Mouse (Mus musculus) limb, embryonic 14.5 days (tissue): ENCODE data around the gene Mea1. TPM values are rescaled to one million over a fixed set of nuclear protein-coding genes. Genes with fewer than 3 reads are reported as not detected.

ENCODE experiments used
- ATAC-seq: fragments of 200-750 bp; cut with Nextera tagmentation; 2 replicates; pipeline ENCODE4 v1.8.0; 2017; ENCODE audit warnings: low read depth, moderate number of reproducible peaks, moderate TSS enrichment; ENCODE audit not compliant: low FRiP score
- DNase-seq: peaks from one replicate; pipeline ENCODE4 v3.0.0-alpha.2; 2015; ENCODE audit warnings: low spot score
- H3K27ac ChIP-seq: fragments of 300-500 bp; sonication (generic); replicated peaks from 2 replicates; pipeline ENCODE4 v1.5.1; 2014; ENCODE audit warnings: low read depth, mild to moderate bottlenecking, low read length, moderate library complexity, mixed read lengths
- H3K27me3 ChIP-seq: fragments of 300-500 bp; sonication (generic); 2 replicates; pipeline ENCODE4 v1.6.1; 2014; ENCODE audit warnings: low read length, mixed read lengths; ENCODE audit not compliant: control insufficient read depth, insufficient read depth
- H3K36me3 ChIP-seq: fragments of 300-500 bp; sonication (generic); 2 replicates; pipeline ENCODE4 v1.6.1; 2014; ENCODE audit warnings: mild to moderate bottlenecking, low read length, moderate library complexity, mixed read lengths; ENCODE audit not compliant: control insufficient read depth, insufficient read depth
- H3K4me1 ChIP-seq: fragments of 300-500 bp; sonication (generic); 2 replicates; pipeline ENCODE4 v1.6.1; 2014; ENCODE audit warnings: antibody characterized with exemption, low read length, mixed read lengths; ENCODE audit not compliant: control insufficient read depth, insufficient read depth
- H3K4me2 ChIP-seq: fragments of 300-500 bp; sonication (generic); replicated peaks from 2 replicates; pipeline ENCODE4 v1.6.1; 2014; ENCODE audit warnings: low read depth, mild to moderate bottlenecking, low read length, moderate library complexity; ENCODE audit not compliant: severe bottlenecking
- H3K4me3 ChIP-seq: fragments of 300-500 bp; sonication (generic); replicated peaks from 2 replicates; pipeline ENCODE4 v1.5.1; 2014; ENCODE audit warnings: low read length
- H3K9ac ChIP-seq: fragments of 300-500 bp; sonication (generic); 2 replicates; pipeline ENCODE4 v1.6.1; 2014; ENCODE audit warnings: mild to moderate bottlenecking, low read depth, low read length, moderate library complexity; ENCODE audit not compliant: severe bottlenecking
- H3K9me3 ChIP-seq: fragments of 300-500 bp; sonication (generic); 2 replicates; pipeline ENCODE4 v1.6.1; 2016; ENCODE audit warnings: low read length; ENCODE audit not compliant: control insufficient read depth
- POLR2A ChIP-seq: fragments of 200-500 bp; IDR thresholded peaks from 2 replicates; pipeline ENCODE4 v1.8.0; 2012; ENCODE audit warnings: inconsistent platforms, mild to moderate bottlenecking, moderate library complexity, borderline replicate concordance; ENCODE audit not compliant: insufficient read depth, insufficient read length; ENCODE audit errors: extremely low read depth
- whole genome bisulfite sequencing: fragments of 180-500 bp; shearing (Covaris S2); extraction: QIAGEN DNeasy Blood & Tissue Kit; methylation state at CpG from one replicate; pipeline ENCODE4 v1.1.7; 2014; 5-methylcytosine and 5-hydroxymethylcytosine counted together
- polyA plus RNA-seq, 2 experiments: library from polyadenylated mRNA; depleted of rRNA in 1 of 2; stranded (reverse) in 1 of 2; unstranded in 1 of 2; fragments of >200 nt; fragmentation: Nextera tagmentation in 1 of 2; extraction: Ambion mirVana in 1 of 2; gene quantifications; 2 replicates each; pipeline versions ENCODE4 v1.2.1 to v1.2.3; 2012 to 2014

Gene Mea1
- 75.2 and 97.9 TPM in 2 replicates for polyA plus RNA-seq (2012; rRNA removed)
- 155 and 156 TPM in 2 replicates for polyA plus RNA-seq (2014; fragmentation: Nextera tagmentation; extraction: Ambion mirVana)

GRCm38 (mm10) chr17:46678416-46678815 is at the start of gene Mea1:
Mea1 (plus strand) TSS chr17:46678793.
- peak within 1 kb of the TSS; percentile 73 for H3K9ac ChIP-seq

GRCm38 (mm10) chr17:46629685-46630441 is 48.7 kb upstream of the Mea1 start:
- Histone ChIP-seq H3K9ac (peak overlapping the region; percentile 95; the same call in 1 of the 2 replicates), H3K4me3 (peak overlapping the region; percentile 99), H3K36me3 (peaks cover 21% of the 10 kb centered on the region; the same call in 1 of the 2 replicates), H3K4me1 (peaks cover 46% of the 10 kb centered on the region), H3K4me2 (peak overlapping the region; percentile 84), H3K27ac (peak overlapping the region; percentile 93), H3K9me3 (no peaks in the 10 kb centered on the region), H3K27me3 (no peaks in the 10 kb centered on the region)
- DNase-seq (peak; percentile 75), ATAC-seq (peak; percentile 66)
- no peak for TF ChIP-seq POLR2A
- 5% methylated on average over 12 of the region's 12 CpGs for WGBS

More at GRCm38 (mm10) chr17:46678416-46678815, at the start of gene Mea1:
- no peak within 1 kb of the TSS for H3K27ac ChIP-seq
- no peaks in the 10 kb centered on the region for H3K27me3 ChIP-seq
- no peak for ATAC-seq
- peaks cover 23% of the 10 kb centered on the region for H3K4me1 ChIP-seq
- 100% methylated on average over 7 of the region's 9 CpGs for WGBS
- no peak for DNase-seq
- H3K36me3 ChIP-seq, result peaks cover 46% of the 10 kb centered on the region
- no peak for TF ChIP-seq POLR2A
- peak within 1 kb of the TSS; percentile 63 for H3K4me2 ChIP-seq
- H3K4me3 ChIP-seq, result peak within 1 kb of the TSS; percentile 87
- H3K9me3 ChIP-seq, result no peaks in the 10 kb centered on the region

GRCm38 (mm10) chr17:46636831-46637523 is 41.6 kb upstream of the Mea1 start:
- peak overlapping the region; percentile 39 for H3K4me2 ChIP-seq
- 14% methylated on average over 15 of the region's 15 CpGs for WGBS
- DNase-seq, result peak; percentile 91
- peaks cover 7% of the 10 kb centered on the region; the same call in 1 of the 2 replicates for H3K4me1 ChIP-seq
- 0 out of 2 replicates have a peak overlapping the region, but pooled peaks have one; percentile 4 for H3K4me3 ChIP-seq
- H3K9ac ChIP-seq, result no peak overlapping the region
- peak; percentile 37; the same call in 1 of the 2 replicates for ATAC-seq
- TF ChIP-seq POLR2A, result no peak
- no peak overlapping the region for H3K27ac ChIP-seq
- peaks cover 32% of the 10 kb centered on the region for H3K36me3 ChIP-seq
- H3K27me3 ChIP-seq, result no peaks in the 10 kb centered on the region
- no peaks in the 10 kb centered on the region for H3K9me3 ChIP-seq

- no peak for TF ChIP-seq POLR2A
- no peaks in the 10 kb centered on the region for H3K27me3 ChIP-seq
- 74% methylated on average over 9 of the region's 9 CpGs for WGBS
- no peak overlapping the region for H3K27ac ChIP-seq
- no peak for ATAC-seq
- H3K36me3 ChIP-seq, result peaks cover 29% of the 10 kb centered on the region
- DNase-seq, result no peak
- no peak overlapping the region for H3K9ac ChIP-seq
- H3K4me2 ChIP-seq, result no peak overlapping the region
- H3K9me3 ChIP-seq, result no peaks in the 10 kb centered on the region
- H3K4me3 ChIP-seq, result no peak overlapping the region
- peaks cover 7% of the 10 kb centered on the region; the same call in 1 of the 2 replicates for H3K4me1 ChIP-seq
Observed at GRCm38 (mm10) chr17:46639929-46640328, 38.7 kb upstream of the Mea1 start.

- ATAC-seq (no peak), DNase-seq (no peak)
- H3K27me3 ChIP-seq, result no peaks in the 10 kb centered on the region
- no peak overlapping the region for H3K27ac ChIP-seq
- H3K4me2 ChIP-seq, result no peak overlapping the region
- no peak for TF ChIP-seq POLR2A
- 93% methylated on average over 17 of the region's 17 CpGs for WGBS
- no peak overlapping the region for H3K4me3 ChIP-seq
- H3K4me1 ChIP-seq, result peaks cover 10% of the 10 kb centered on the region
- peaks cover 21% of the 10 kb centered on the region for H3K36me3 ChIP-seq
- no peak overlapping the region for H3K9ac ChIP-seq
- H3K9me3 ChIP-seq, result no peaks in the 10 kb centered on the region
Observed at GRCm38 (mm10) chr17:46642060-46642459, 36.5 kb upstream of the Mea1 start.
